Mouse (Mus musculus) brain, embryonic 18.5 days (tissue): ENCODE data around the gene Hist1h2bk.
"Not testable (repeated sequence)": the region's sequence is repeated elsewhere in the genome, so short reads cannot be mapped to it uniquely, and the experiment has no call there.

ENCODE experiments used
- DNase-seq: peaks from one replicate; pipeline ENCODE4 v3.0.0-alpha.2; 2012; ENCODE audit warnings: low read depth, low spot score

The Hist1h2bk gene

DNA sequence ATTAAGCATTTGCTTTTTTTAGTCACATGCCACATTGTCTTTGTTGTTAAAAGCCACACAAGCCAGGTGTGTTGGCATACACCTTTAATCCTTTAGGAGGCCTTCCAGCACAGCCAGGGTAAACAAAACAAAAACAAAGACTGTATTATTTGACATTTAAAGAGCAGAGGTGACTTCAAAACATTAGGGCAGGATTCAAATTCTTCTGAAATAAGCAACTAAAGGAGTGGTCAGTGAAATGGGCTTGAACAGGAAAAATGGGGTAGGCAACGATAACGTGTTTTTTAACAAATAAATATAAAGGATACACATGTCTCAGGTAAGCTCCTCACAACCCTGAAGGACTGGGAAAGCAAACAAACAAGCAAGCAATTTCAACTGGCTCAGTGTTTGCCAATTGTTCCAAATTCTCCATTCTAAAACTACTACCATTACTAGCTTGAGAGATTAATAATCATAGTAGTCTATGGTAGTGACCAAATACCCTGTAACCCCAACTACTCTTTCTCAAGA, 4.3 kb downstream of the Hist1h2bk start:
- no peak for DNase-seq

GRCm38 (mm10) chr13:22040464-22041141, 4.9 kb downstream of the Hist1h2bk start:
- no peak for DNase-seq

DNA sequence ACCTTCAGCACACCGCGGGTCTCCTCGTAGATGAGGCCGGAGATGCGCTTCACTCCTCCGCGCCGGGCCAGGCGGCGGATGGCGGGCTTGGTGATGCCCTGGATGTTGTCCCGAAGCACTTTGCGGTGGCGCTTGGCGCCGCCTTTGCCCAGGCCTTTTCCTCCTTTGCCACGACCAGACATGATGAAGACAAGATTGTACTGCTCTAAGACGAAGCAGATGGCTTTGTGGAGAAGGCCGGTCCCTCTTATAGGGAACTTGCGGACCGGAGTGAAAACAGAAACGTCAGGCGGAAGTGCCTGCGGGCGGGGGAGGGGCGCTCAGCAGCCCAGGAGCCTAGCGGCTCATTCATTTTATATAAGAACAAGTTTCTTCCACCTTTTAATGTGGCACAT, 5.5 kb downstream of the Hist1h2bk start, which contains the start of gene Hist1h4i:
TSS of gene Hist1h4i (minus strand) at position 221 of the 395 bp plus-strand sequence.
- DNase-seq: not testable (repeated sequence)

- DNase-seq: no peak
Observed at GRCm38 (mm10) chr13:22041651-22042567, 6.2 kb downstream of the Hist1h2bk start.

GRCm38 (mm10) chr13:22042568-22043502, 7.2 kb downstream of the Hist1h2bk start, which contains the start of the genes Hist1h2ag and Hist1h2bj:
TSS of gene Hist1h2ag (minus strand) at chr13:22042944.
TSS of gene Hist1h2bj (plus strand) at chr13:22043214.
- DNase-seq: peak; percentile 98

DNA sequence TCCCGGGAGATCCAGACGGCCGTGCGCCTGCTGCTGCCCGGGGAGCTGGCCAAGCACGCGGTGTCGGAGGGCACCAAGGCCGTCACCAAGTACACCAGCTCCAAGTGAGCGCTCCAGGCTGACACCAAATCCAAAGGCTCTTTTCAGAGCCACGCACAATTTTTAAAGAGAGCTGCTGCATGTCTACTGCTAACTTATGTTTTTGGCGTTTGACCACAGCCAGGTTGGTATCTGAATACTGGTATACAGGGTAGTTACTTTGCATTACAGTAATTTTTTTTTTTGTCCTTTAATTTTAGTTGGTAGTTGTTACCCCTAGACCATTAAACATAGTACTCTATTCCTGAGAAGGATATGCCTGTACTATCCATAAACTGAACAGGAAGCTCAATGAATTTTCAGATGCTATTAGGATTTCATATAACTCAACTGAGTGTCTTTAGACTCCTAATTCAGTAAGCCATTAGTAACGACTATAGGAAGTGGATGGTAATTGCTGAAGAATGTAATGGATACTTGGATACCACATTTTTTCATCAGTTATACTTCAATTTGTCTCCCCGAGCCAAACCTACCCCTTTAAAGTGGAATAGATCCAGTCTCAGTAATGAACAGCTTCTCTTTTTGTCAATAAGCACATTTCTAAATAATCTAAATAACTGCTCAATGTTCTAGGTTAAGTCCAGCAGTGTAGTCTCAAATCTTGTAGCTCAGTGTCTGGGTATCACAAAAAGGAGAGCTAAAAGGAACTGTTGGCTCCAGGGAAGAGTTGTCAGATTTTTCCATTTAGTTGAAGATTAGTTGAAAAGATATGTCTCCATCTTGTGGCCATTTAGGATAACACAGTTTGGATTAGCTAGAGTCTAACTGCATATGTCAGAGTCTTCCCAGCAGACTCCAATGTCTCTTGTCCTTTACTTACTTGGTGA, 8.1 kb downstream of the Hist1h2bk start:
- no peak for DNase-seq

DNA sequence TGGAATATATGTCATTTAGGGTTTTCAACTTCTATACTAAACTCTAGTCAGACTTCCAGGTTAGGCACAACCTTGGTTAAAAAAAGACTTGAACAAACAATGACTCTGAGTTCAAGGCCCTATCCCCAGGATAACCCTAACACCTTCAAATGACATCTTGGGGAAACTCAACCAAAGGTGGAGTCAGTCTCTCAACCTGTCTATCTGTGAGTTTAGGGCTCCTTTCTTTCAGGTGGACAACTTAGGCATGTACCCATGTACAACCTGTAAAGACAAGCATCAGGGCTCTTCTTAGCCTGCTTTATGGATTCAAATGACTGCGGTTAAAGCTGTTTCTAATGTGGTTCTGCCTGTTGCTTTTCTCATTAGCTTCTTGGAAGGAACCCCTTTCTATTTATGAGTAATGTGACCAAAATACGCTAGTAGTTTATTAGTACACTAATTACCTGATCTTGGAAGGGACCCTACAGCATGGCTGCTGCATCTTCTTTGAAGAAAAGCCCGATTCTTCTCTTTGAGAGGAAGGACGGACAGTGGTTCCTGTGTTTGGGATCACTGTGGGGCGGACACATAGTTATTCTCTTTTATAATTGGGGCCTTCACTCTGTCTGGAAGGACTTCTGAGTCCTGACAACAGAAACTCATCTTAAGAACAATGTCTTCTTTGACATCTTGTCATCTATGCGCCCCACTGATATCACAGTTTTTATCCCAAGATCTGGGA, 8.9 kb downstream of the Hist1h2bk start:
- DNase-seq: no peak

DNA sequence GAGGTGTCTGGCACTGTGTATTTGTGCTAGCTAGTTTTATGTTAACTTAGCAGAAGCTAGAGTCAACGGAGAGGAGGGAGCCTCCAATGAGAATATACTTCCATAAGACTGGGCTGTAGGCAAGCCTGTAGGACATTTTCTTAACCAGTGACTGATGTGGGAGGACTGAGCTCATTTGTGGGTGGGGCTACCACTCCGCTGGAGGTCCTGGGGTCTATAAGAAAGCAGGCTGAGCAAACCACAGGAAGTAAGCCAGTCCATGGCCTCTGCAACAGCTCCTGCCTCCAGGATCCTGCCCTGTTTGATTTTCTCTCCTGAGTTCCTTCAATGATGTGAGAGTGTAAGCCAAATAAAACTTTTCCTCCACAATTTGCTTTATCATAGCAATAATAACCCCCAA, 9.6 kb downstream of the Hist1h2bk start:
- DNase-seq: no peak

DNA sequence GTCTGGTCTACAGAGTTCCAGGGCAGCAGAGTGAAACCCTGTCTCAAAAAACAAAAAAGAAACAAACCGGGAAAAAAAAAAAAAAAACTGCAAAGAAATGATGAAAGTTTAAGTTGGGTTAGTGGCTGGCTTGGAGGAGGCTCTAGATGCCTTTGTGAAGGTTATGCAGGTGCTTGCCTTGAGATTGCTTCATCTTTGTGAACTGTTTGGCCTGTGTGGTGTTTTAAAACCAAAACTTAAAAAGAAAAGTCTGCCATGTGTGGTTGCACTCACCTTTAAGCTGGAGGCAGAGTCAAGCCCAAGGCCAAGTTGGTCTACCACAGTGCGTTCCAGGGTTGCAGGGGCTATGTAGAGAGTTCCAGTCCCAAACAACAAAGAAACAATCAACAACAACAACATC, 13.4 kb downstream of the Hist1h2bk start:
- DNase-seq: no peak

GRCm38 (mm10) chr13:22049737-22050440, 14.2 kb downstream of the Hist1h2bk start:
- no peak for DNase-seq

DNA sequence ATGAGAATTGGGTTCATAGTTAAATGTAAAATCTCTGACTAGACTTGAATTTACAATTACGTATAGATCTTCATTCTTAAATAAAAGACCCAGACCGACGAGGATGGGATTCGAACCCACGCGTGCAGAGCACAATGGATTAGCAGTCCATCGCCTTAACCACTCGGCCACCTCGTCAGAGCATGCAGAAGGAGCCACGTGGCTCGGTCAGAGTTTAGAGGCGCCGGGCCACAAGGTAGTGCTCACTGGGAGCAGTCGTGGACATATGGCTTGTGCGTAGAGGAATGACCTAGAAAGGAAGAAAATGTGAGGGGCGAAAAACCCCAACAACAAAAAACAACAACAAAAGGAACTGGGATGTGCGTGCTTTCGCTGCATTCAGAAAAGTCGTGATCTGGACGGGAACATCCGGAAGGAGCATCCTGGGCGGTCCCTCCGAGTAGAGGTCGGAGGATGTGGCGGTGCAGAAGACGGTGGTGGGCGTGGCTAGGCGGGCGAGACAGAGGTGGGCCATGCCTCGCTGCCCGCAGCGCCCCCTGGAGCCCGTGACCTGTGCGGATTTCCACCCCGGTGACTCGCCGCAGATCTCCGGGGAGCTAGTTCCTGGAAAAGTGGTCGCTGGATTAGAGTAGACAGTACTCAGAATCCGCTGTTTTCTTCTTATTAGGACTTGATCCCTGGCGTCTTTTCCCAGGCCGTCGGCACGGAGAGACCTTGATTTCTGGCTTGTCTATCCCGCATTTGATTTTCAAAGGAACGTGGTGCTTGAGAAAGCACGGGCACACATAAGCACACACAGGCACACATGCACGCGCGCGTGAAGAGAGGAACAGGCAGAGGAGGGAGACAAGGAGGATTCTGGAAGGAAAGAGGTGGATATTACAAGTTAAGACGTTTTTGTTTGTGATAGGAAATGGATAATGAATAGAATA, 15.2 kb downstream of the Hist1h2bk start:
- no peak for DNase-seq

GRCm38 (mm10) chr13:22051523-22051859, 15.8 kb downstream of the Hist1h2bk start:
- DNase-seq: no peak

DNA sequence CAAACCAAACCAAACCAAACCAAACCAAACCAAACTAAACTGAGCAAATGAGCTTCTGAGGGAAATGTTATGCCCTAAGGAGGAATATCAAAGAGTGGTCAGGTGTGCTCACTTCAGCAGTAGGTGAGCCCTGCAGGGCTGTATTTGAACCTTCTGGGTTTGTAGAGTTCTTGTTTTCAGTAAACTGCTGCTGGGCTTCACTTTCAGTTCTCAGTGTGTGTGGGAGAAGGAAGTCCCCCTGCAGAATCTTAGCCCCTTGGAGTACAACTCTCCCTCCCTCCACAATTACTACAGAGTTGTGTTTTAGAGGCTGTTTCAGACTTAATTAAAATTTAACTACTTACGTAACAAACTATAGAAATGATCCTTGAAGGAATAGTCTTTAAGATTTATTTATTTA, 18.1 kb downstream of the Hist1h2bk start:
- DNase-seq: no peak

DNA sequence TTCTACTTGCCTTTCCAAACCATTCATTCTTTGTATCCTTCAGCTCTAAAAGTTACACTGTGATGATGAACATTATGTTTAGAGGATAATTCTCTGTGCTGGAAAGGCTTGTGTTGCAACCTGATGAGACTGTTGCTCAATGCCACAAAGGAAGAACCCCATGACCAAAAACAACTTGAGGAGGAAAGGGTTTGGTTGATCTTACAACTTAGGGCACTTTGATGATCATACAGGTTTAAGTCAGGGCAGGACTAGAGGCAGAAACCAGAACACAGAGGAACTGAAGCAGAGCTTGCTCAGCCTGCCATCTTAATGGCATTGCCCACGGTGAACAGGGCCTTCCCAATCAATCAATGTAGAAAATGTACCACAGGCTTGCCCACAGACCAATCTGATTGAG, 25.8 kb downstream of the Hist1h2bk start:
- DNase-seq: no peak

DNA sequence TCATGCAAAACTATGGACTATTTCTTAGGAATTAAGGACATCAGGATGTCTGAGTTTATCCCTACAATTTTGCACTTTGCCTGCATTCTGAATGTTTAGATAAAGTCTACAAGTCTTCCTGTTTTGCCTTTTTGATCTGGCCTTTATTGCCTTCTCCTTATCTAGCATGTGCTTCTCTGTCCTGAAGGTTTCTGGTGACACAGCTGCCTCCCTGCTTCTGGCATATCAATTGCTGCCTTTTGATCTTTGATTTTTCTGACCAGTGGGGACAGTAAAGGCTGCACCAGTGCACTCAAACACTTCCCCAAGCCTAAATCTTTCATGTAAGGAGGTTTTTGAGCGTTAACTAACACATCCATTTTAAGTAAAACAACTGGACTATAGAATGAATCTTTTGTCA, 27.8 kb downstream of the Hist1h2bk start:
- DNase-seq: no peak

GRCm38 (mm10) chr13:22084140-22084539, 48.5 kb downstream of the Hist1h2bk start, which contains the start of gene Vmn1r188:
TSS of gene Vmn1r188 (plus strand) at chr13:22084440.
- DNase-seq: not testable (repeated sequence)
